9 mouse cellular contexts compared by ENCODE assay signal in the genomic region with DNA sequence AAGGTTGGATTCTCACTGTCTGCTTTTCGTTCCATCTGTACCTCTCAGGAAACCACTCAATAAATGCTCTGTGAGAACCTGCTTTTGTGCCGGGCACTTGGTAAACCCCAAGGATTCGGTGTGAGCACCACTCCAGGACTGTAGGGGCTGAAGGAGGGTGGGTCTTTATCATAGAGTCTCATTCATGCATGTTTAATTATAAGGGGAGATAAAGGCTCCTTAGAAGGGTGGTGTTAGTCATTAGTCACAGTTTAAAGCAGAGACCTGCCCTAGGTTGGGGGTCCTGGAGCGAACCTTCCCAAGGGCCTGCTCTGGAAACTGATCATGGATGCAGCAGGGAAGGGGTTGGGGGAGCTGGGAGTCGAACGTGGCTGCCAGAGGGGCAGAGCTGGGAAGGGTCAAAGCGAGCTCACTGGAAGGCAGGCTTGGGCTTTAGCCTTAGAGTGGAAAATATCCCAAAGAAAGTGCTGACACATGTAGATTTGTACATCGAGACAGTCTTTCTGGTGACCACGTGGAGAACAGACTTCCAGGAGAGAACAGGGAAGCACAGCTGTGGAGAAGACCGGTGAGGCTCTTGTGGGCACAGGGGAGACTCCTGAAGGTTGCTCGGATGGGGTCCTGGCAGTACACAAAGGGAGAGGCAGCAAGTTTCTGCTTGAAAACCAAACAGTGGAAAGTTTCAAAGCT. TPM values are rescaled to one million over a fixed set of nuclear protein-coding genes. Genes with fewer than 3 reads are reported as not detected.
DNase-seq lines count a peak whose midpoint lies in the region; ATAC-seq and TF ChIP-seq lines count a peak whose summit lies in the region.
"Had no signal": no experiment of that assay in that cellular context is flagged by ENCODE, and none has a peak within 500 bp of the region (broad histone marks: within the 10 kb centered on the region; RNA-seq: fewer than 3 reads in every experiment).

No protein-coding gene starts in this region.

- WGBS in kidney, embryonic 16.5 days: 53% methylated on average over 11 of the region's 11 CpGs
- 63% methylated on average over 11 of the region's 11 CpGs for WGBS in bone marrow, adult 2 months
- WGBS in macrophage (ENCODE audit: missing documents): 76% methylated on average over 11 of the region's 11 CpGs

- no peaks in the 10 kb centered on the region for H3K36me3 ChIP-seq in kidney, embryonic 16.5 days (ENCODE audit: insufficient read depth, low read length)
- H3K36me3 ChIP-seq in macrophage (ENCODE audit: inconsistent target): no peaks in the 10 kb centered on the region
- H3K36me3 ChIP-seq: G1E had no signal

- H3K9me3 ChIP-seq in kidney, embryonic 16.5 days (ENCODE audit: low read length): no peaks in the 10 kb centered on the region

- H3K27me3 ChIP-seq in kidney, embryonic 16.5 days (ENCODE audit: insufficient read depth, low read length): no peaks in the 10 kb centered on the region

- H3K27ac ChIP-seq in kidney, embryonic 16.5 days (ENCODE audit: low read length): peak overlapping the region; percentile 99
- 0 out of 2 replicates have a peak overlapping the region, but pooled peaks have one; percentile 21 for H3K27ac ChIP-seq in bone marrow, adult 2 months (ENCODE audit: control insufficient read depth, insufficient read depth, low read depth, low read length, poor library complexity)
- peak overlapping the region; percentile 45 for H3K27ac ChIP-seq in macrophage

- H3K4me1 ChIP-seq in kidney, embryonic 16.5 days (ENCODE audit: insufficient read depth, low read length): peaks cover 33% of the 10 kb centered on the region
- H3K4me1 ChIP-seq in bone marrow, adult 2 months (ENCODE audit: control insufficient read depth, insufficient read depth, low read length): peaks cover 6% of the 10 kb centered on the region

- H3K79me2 ChIP-seq in macrophage (ENCODE audit: inconsistent target): no peaks in the 10 kb centered on the region

- TF ChIP-seq CTCF in bone marrow, adult 2 months (IDR thresholded peaks at IDR 0.05; ENCODE audit: control insufficient read depth, insufficient read depth, low read length): no peak

- no peak overlapping the region for H3K4me3 ChIP-seq in kidney, embryonic 16.5 days (ENCODE audit: low read length)
- no peak overlapping the region for H3K4me3 ChIP-seq in bone marrow, adult 2 months (replicated peaks; ENCODE audit: control insufficient read depth, low read depth, low read length)
- no peak overlapping the region for H3K4me3 ChIP-seq in macrophage (ENCODE audit: inconsistent target)

- TF ChIP-seq POLR2A in bone marrow, adult 2 months (IDR thresholded peaks at IDR 0.05; ENCODE audit: borderline replicate concordance, control insufficient read depth, low read depth, low read length): no peak

- 0 out of 2 replicates have a peak overlapping the region, but pooled peaks have one; percentile 12 for H3K4me2 ChIP-seq in kidney, embryonic 16.5 days (replicated peaks; ENCODE audit: low read depth, low read length)

- peak; percentile 72 for ATAC-seq in kidney, embryonic 16.5 days (ENCODE audit: low FRiP score, low TSS enrichment)
- peak; percentile 78 for ATAC-seq in erythroid progenitor cell, adult 5-6 weeks (replicated peaks; ENCODE audit: low FRiP score, poor library complexity, severe bottlenecking)

- no peak for DNase-seq in kidney, adult 8-10 months
- DNase-seq in neural tube, embryonic 10.5 days (ENCODE audit: extremely low spot score, low spot score): no peak
- DNase-seq in ovary, postnatal 10 days (ENCODE audit: low spot score): no peak
- no peak for DNase-seq in urinary bladder, postnatal 14 days (ENCODE audit: low spot score)

- H3K9ac ChIP-seq in kidney, embryonic 16.5 days (replicated peaks; ENCODE audit: low read length): peak overlapping the region; percentile 54

RNA-seq across cellular contexts. Expression of gene Lactb, which starts 13.1 kb away (rescaled TPM):
- polyA plus RNA-seq in kidney, embryonic 16.5 days (2015; fragmentation: Nextera tagmentation; extraction: Ambion mirVana): 16.0 and 17.7 TPM in 2 replicates
- 8.1 and 8.6 TPM in 2 replicates for polyA plus RNA-seq in bone marrow, adult 2 months (2011; ENCODE audit: insufficient read depth, insufficient read length, low replicate concordance, missing spikeins)
- total RNA-seq in erythroid progenitor cell, adult 5-6 weeks (2015; ENCODE audit: low replicate concordance): 8.8 and 18.7 TPM in 2 replicates
- 7.7 and 12.5 TPM in 2 replicates for total RNA-seq in erythroid progenitor cell, adult 5-6 weeks (2017; ENCODE audit: low replicate concordance)
- 10 to 100 TPM in 22 of 26 experiments, 1 to 10 TPM in 4; 5.1 to 25.3 (median 17.4) TPM for total RNA-seq in macrophage (2018; cell fraction: chromatin; rRNA removed)
- total RNA-seq in macrophage (2018; cell fraction: cytosol; rRNA removed): 10 to 100 TPM; 23.5 to 37.4 (median 31.0) TPM
- total RNA-seq in macrophage (2018; cell fraction: nucleus; rRNA removed): 10 to 100 TPM in 25 of 26 experiments, 1 to 10 TPM in 1; 8.6 to 32.0 (median 20.4) TPM
- polyA plus RNA-seq in macrophage (2018): 31.0 to 53.6 TPM (median 37.0 TPM) in 3 replicates

RNA-seq across cellular contexts. Expression of gene Rps27l, which starts 42.5 kb away (rescaled TPM):
- 585 and 609 TPM in 2 replicates for polyA plus RNA-seq in kidney, embryonic 16.5 days (2015; fragmentation: Nextera tagmentation; extraction: Ambion mirVana)
- 99.8 and 183 TPM in 2 replicates for polyA plus RNA-seq in bone marrow, adult 2 months (2011; ENCODE audit: insufficient read depth, insufficient read length, low replicate concordance, missing spikeins)
- total RNA-seq in erythroid progenitor cell, adult 5-6 weeks (2015; ENCODE audit: low replicate concordance): 98.9 and 165 TPM in 2 replicates
- 37.9 and 53.8 TPM in 2 replicates for total RNA-seq in erythroid progenitor cell, adult 5-6 weeks (2017; ENCODE audit: low replicate concordance)
- 10 to 100 TPM in 11 of 26 experiments, 1 to 10 TPM in 15; 2.9 to 55.4 (median 8.2) TPM for total RNA-seq in macrophage (2018; cell fraction: chromatin; rRNA removed)
- 100 to 1,000 TPM; 179 to 384 (median 241) TPM for total RNA-seq in macrophage (2018; cell fraction: cytosol; rRNA removed)
- 10 to 100 TPM; 10.3 to 61.2 (median 24.7) TPM for total RNA-seq in macrophage (2018; cell fraction: nucleus; rRNA removed)
- polyA plus RNA-seq in macrophage (2018): 167 to 496 TPM (median 309 TPM) in 3 replicates

Comparison
In these comparisons a context has a peak if more than half of its experiments do, and no peak if none do; other contexts are left out.
1. H3K27ac ChIP-seq: peak in every context shown above with its lines; median percentile 99 in kidney, embryonic 16.5 days; 45 in macrophage; 21 in bone marrow, adult 2 months.